Mouse (Mus musculus) cortical plate, adult 2 months (tissue): ENCODE measurements around the gene Ddo. TPM values are rescaled to one million over a fixed set of nuclear protein-coding genes. Genes with fewer than 3 reads are reported as not detected.

Experiments used
- H3K27ac ChIP-seq: fragments of 200-500 bp; 2 replicates; pipeline ENCODE4 v1.5.1; 2012; ENCODE audit warnings: low read length, control low read depth, inconsistent platforms; ENCODE audit not compliant: insufficient read depth
- H3K4me1 ChIP-seq: fragments of 200-500 bp; 2 replicates; pipeline ENCODE4 v1.6.1; 2011; ENCODE audit warnings: low read length; ENCODE audit not compliant: control insufficient read depth, insufficient read depth
- H3K4me3 ChIP-seq: fragments of 200-500 bp; 2 replicates; pipeline ENCODE4 v1.5.1; 2011; ENCODE audit warnings: mild to moderate bottlenecking, low read length, control low read depth; ENCODE audit not compliant: insufficient read depth
- CTCF ChIP-seq: fragments of 200-500 bp; IDR thresholded peaks from 2 replicates; pipeline ENCODE4 v1.5.1; 2011; ENCODE audit warnings: mild to moderate bottlenecking, control low read depth, low read length; ENCODE audit not compliant: insufficient read depth; ENCODE audit errors: extremely low read depth
- POLR2A ChIP-seq: fragments of 200-500 bp; IDR thresholded peaks from 2 replicates; pipeline ENCODE4 v1.6.1; 2011; ENCODE audit warnings: mild to moderate bottlenecking, low read length, control low read depth; ENCODE audit not compliant: insufficient read depth; ENCODE audit errors: extremely low read depth
- polyA plus RNA-seq: library from polyadenylated mRNA; depleted of rRNA; stranded (reverse); fragments of >200 nt; gene quantifications from 2 replicates; pipeline ENCODE4 v1.2.3, GENCODE M21; 2012; rRNA removed

Gene Ddo
- polyA plus RNA-seq, 1 experiment: 8.4 TPM

DNA sequence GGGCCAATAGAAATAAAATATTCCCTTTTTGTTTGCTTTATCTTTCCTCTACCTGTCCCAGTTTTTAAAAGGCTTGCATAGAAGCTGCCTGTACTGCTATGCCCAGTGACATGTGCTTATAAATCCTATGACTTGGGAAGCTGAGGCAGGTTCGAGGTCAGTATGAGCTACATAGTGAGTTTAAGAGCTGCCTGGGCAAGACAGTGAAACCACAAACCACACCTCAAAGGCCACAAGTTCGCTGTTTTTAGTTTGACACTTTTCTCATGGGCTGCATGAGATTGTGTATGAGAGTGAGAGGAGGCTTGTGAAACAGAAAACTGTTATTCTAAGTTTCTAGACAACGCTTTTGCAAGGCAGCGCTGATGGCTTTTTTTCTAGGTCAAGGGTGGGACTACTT, 95.7 kb downstream of the Ddo start:
- peaks cover 9% of the 10 kb centered on the region for H3K4me1 ChIP-seq
- H3K27ac ChIP-seq: no peak overlapping the region
- no peak for TF ChIP-seq POLR2A
- no peak for TF ChIP-seq CTCF
- no peak overlapping the region for H3K4me3 ChIP-seq

DNA sequence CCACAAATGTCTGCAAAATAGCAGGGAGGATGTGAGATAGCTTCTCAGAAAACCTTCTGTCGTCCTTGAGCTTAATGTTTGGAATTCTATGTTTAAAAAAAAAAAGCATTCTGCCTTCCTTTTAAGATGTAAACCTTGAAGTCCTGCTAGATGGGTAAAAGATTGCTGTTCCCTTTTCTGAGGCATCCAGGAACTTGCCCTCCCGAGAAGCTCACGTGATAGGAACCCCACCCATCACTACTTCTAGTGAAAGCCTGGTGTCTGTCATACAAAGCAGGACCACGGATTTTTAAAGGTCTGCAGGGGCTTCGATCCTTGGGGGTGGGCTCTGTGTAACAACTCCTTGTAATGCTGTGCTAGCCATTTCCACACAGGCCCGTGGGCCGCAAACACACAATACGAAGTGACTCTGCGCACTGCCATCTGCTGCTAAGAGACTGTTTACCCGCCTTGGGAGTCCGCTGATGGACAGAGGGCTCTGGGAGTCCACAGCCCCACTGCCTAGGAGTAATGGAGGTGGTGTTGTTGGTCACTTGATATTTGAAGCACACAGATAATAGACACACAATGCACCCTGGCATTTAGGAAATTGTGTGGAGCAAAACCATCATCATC, 96.6 kb downstream of the Ddo start:
- no peak for TF ChIP-seq CTCF
- no peak for TF ChIP-seq POLR2A
- Histone ChIP-seq H3K4me1 (peaks cover 9% of the 10 kb centered on the region), H3K4me3 (no peak overlapping the region), H3K27ac (peak overlapping the region; percentile 75)

DNA sequence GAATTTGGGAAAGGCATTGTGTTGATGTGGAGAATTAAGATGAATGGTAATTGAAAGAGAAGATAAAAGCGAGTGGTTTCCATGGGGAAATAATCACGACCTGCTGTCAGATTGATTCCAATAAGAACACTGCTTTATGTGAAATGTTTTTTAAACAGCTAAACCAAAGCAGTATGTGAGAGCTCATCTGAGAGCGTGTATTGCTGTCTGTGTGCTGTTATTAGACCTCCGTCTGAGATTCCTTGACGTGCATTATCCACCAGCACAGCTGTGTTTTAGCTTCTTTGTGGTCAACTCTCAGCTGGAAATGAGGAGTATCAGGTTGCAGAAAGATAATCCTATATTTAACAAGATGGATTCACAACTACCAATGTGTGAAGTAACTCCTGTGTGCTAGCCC, 97.2 kb downstream of the Ddo start:
- H3K27ac ChIP-seq: no peak overlapping the region
- peaks cover 9% of the 10 kb centered on the region for H3K4me1 ChIP-seq
- no peak for TF ChIP-seq CTCF
- TF ChIP-seq POLR2A: no peak
- no peak overlapping the region for H3K4me3 ChIP-seq

DNA sequence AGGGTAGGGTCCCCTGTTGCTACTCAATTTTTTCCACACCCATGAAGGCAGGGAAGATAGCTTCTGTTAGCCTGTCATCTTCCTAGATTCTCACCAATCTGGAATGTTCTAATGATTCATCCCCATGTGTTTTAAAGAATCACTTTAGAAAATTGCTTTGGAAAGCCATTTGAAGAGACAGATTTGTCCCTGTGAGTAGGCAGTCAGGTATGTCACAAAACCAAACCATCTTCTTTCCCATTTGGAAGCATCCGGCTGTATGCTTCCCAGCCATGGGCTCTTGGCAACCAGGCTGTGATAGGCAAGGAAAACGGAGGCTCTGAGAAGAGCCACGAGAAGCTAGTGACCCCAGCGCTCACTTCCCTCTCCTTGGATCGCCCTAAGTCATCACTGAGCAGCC, 100.4 kb downstream of the Ddo start:
- TF ChIP-seq POLR2A: no peak
- no peak for TF ChIP-seq CTCF
- H3K27ac ChIP-seq: peak overlapping the region; percentile 59; the same call in 1 of the 2 replicates
- H3K4me1 ChIP-seq: peaks cover 13% of the 10 kb centered on the region
- no peak overlapping the region for H3K4me3 ChIP-seq

Other genes with a start within 250 kb of the Ddo start
- gene Slc22a16, start 59.7 kb upstream of the Ddo start, polyA plus RNA-seq: not detected in 2 replicates
- 1.4 and 1.6 TPM in 2 replicates for gene Mettl24, start 53.3 kb downstream of the Ddo start, polyA plus RNA-seq